Mouse (Mus musculus): ENCODE results near the gene Tpte. TPM values are rescaled to one million over a fixed set of nuclear protein-coding genes. Genes with fewer than 3 reads are reported as not detected.

The Tpte gene
- polyA plus RNA-seq, 1 experiment from 2014 or later: not detected

- Histone ChIP-seq H3K36me3 (ENCODE audit: control insufficient read depth, insufficient read depth, low read length) (no peaks in the 10 kb centered on the region), H3K27me3 (replicated peaks; ENCODE audit: control insufficient read depth, insufficient read depth, low read length) (no peaks in the 10 kb centered on the region)
- WGBS: 81% methylated on average over 4 of the region's 4 CpGs
Measured at GRCm38 (mm10) chr8:22400593-22400992, 117.4 kb downstream of the Tpte start.

GRCm38 (mm10) chr8:22403235-22403634, 120.0 kb downstream of the Tpte start:
- no peaks in the 10 kb centered on the region for H3K9me3 ChIP-seq (ENCODE audit: control insufficient read depth, low read length)
- WGBS: 87% methylated on average over 2 of the region's 2 CpGs
- no peak for ATAC-seq (ENCODE audit: low read depth)

More at GRCm38 (mm10) chr8:22400593-22400992, 117.4 kb downstream of the Tpte start:
- Histone ChIP-seq H3K4me3 (ENCODE audit: low read depth, low read length) (no peak overlapping the region), H3K4me2 (ENCODE audit: low read depth, low read length) (no peak overlapping the region), H3K9me3 (ENCODE audit: control insufficient read depth, low read length) (no peaks in the 10 kb centered on the region), H3K4me1 (ENCODE audit: control insufficient read depth, insufficient read depth, low read length) (peaks cover 5% of the 10 kb centered on the region; the same call in 1 of the 2 replicates), H3K27ac (replicated peaks; ENCODE audit: low read depth, low read length) (no peak overlapping the region), H3K9ac (ENCODE audit: low read depth, low read length) (no peak overlapping the region)
- no peak for ATAC-seq (ENCODE audit: low read depth)
- no peak for DNase-seq (ENCODE audit: low spot score)

GRCm38 (mm10) chr8:22405733-22406132, 122.5 kb downstream of the Tpte start:
- DNase-seq (ENCODE audit: low spot score): no peak
- ATAC-seq (ENCODE audit: low read depth): no peak
- H3K27me3 ChIP-seq (replicated peaks; ENCODE audit: control insufficient read depth, insufficient read depth, low read length): no peaks in the 10 kb centered on the region; the same call in 1 of the 2 replicates
- H3K9me3 ChIP-seq (ENCODE audit: control insufficient read depth, low read length): no peaks in the 10 kb centered on the region
- no peaks in the 10 kb centered on the region for H3K36me3 ChIP-seq (ENCODE audit: control insufficient read depth, insufficient read depth, low read length)
- no peak overlapping the region for H3K27ac ChIP-seq (replicated peaks; ENCODE audit: low read depth, low read length)
- no peak overlapping the region for H3K9ac ChIP-seq (ENCODE audit: low read depth, low read length)
- H3K4me2 ChIP-seq (ENCODE audit: low read depth, low read length): no peak overlapping the region
- H3K4me1 ChIP-seq (ENCODE audit: control insufficient read depth, insufficient read depth, low read length): peaks cover 4% of the 10 kb centered on the region; the same call in 1 of the 2 replicates
- 63% methylated on average over 6 of the region's 6 CpGs for WGBS
- H3K4me3 ChIP-seq (ENCODE audit: low read depth, low read length): no peak overlapping the region

More at GRCm38 (mm10) chr8:22403235-22403634, 120.0 kb downstream of the Tpte start:
- H3K27me3 ChIP-seq (replicated peaks; ENCODE audit: control insufficient read depth, insufficient read depth, low read length): no peaks in the 10 kb centered on the region; the same call in 1 of the 2 replicates
- H3K4me1 ChIP-seq (ENCODE audit: control insufficient read depth, insufficient read depth, low read length): no peaks in the 10 kb centered on the region; the same call in 1 of the 2 replicates
- no peak overlapping the region for H3K4me2 ChIP-seq (ENCODE audit: low read depth, low read length)
- no peak for DNase-seq (ENCODE audit: low spot score)
- H3K9ac ChIP-seq (ENCODE audit: low read depth, low read length): no peak overlapping the region
- H3K4me3 ChIP-seq (ENCODE audit: low read depth, low read length): no peak overlapping the region
- no peak overlapping the region for H3K27ac ChIP-seq (replicated peaks; ENCODE audit: low read depth, low read length)
- H3K36me3 ChIP-seq (ENCODE audit: control insufficient read depth, insufficient read depth, low read length): no peaks in the 10 kb centered on the region

GRCm38 (mm10) chr8:22410688-22411281, 127.5 kb downstream of the Tpte start:
- Histone ChIP-seq H3K27me3 (replicated peaks; ENCODE audit: control insufficient read depth, insufficient read depth, low read length) (no peaks in the 10 kb centered on the region; the same call in 1 of the 2 replicates), H3K4me1 (ENCODE audit: control insufficient read depth, insufficient read depth, low read length) (peaks cover 11% of the 10 kb centered on the region), H3K4me2 (ENCODE audit: low read depth, low read length) (peak overlapping the region; percentile 82), H3K9ac (ENCODE audit: low read depth, low read length) (peak overlapping the region; percentile 82), H3K36me3 (ENCODE audit: control insufficient read depth, insufficient read depth, low read length) (peaks cover 6% of the 10 kb centered on the region; the same call in 1 of the 2 replicates), H3K27ac (replicated peaks; ENCODE audit: low read depth, low read length) (peak overlapping the region; percentile 57; the same call in 1 of the 2 replicates), H3K9me3 (ENCODE audit: control insufficient read depth, low read length) (no peaks in the 10 kb centered on the region), H3K4me3 (ENCODE audit: low read depth, low read length) (peak overlapping the region; percentile 67)
- DNase-seq (ENCODE audit: low spot score) (no peak), ATAC-seq (ENCODE audit: low read depth) (peak; percentile 58)
- WGBS: 17% methylated on average over 16 of the region's 16 CpGs

GRCm38 (mm10) chr8:22411282-22411702, 128.1 kb downstream of the Tpte start, which contains the start of gene Mrps31:
Gene Mrps31, plus strand, starts transcription at chr8:22411361.
- peak within 1 kb of the TSS; percentile 82 for H3K4me2 ChIP-seq (ENCODE audit: low read depth, low read length)
- H3K4me1 ChIP-seq (ENCODE audit: control insufficient read depth, insufficient read depth, low read length): peaks cover 11% of the 10 kb centered on the region
- no peaks in the 10 kb centered on the region for H3K9me3 ChIP-seq (ENCODE audit: control insufficient read depth, low read length)
- peak within 1 kb of the TSS; percentile 67 for H3K4me3 ChIP-seq (ENCODE audit: low read depth, low read length)
- H3K36me3 ChIP-seq (ENCODE audit: control insufficient read depth, insufficient read depth, low read length): peaks cover 12% of the 10 kb centered on the region; the same call in 1 of the 2 replicates
- H3K9ac ChIP-seq (ENCODE audit: low read depth, low read length): peak within 1 kb of the TSS; percentile 82
- peak; percentile 97 for ATAC-seq (ENCODE audit: low read depth)
- H3K27ac ChIP-seq (replicated peaks; ENCODE audit: low read depth, low read length): peak within 1 kb of the TSS; percentile 57
- H3K27me3 ChIP-seq (replicated peaks; ENCODE audit: control insufficient read depth, insufficient read depth, low read length): no peaks in the 10 kb centered on the region; the same call in 1 of the 2 replicates
- WGBS: under 1% methylated on average over 25 of the region's 25 CpGs
- peak; percentile 95 for DNase-seq (ENCODE audit: low spot score)

- peaks cover 18% of the 10 kb centered on the region; the same call in 1 of the 2 replicates for H3K36me3 ChIP-seq (ENCODE audit: control insufficient read depth, insufficient read depth, low read length)
- peaks cover 11% of the 10 kb centered on the region for H3K4me1 ChIP-seq (ENCODE audit: control insufficient read depth, insufficient read depth, low read length)
- H3K9ac ChIP-seq (ENCODE audit: low read depth, low read length): peak overlapping the region; percentile 82
- WGBS: 18% methylated on average over 8 of the region's 8 CpGs
- no peaks in the 10 kb centered on the region for H3K9me3 ChIP-seq (ENCODE audit: control insufficient read depth, low read length)
- peak overlapping the region; percentile 82 for H3K4me2 ChIP-seq (ENCODE audit: low read depth, low read length)
- ATAC-seq (ENCODE audit: low read depth) (no peak), DNase-seq (ENCODE audit: low spot score) (no peak)
- no peak overlapping the region for H3K27ac ChIP-seq (replicated peaks; ENCODE audit: low read depth, low read length)
- peak overlapping the region; percentile 67 for H3K4me3 ChIP-seq (ENCODE audit: low read depth, low read length)
- H3K27me3 ChIP-seq (replicated peaks; ENCODE audit: control insufficient read depth, insufficient read depth, low read length): no peaks in the 10 kb centered on the region; the same call in 1 of the 2 replicates
Measured at GRCm38 (mm10) chr8:22411971-22412370, 128.7 kb downstream of the Tpte start.

Other genes starting within 250 kb of the Tpte start
- gene Atp7b, start 223.1 kb upstream of the Tpte start, polyA plus RNA-seq (2014; fragmentation: Nextera tagmentation; extraction: Ambion mirVana): 0.62 and 0.86 TPM in 2 replicates
- gene Alg11, start 222.7 kb upstream of the Tpte start, polyA plus RNA-seq (2014; fragmentation: Nextera tagmentation; extraction: Ambion mirVana): 19.3 and 22.4 TPM in 2 replicates
- gene Nek5, start 158.4 kb upstream of the Tpte start, polyA plus RNA-seq (2014; fragmentation: Nextera tagmentation; extraction: Ambion mirVana): 0.46 and 0.67 TPM in 2 replicates
- 4.1 and 5.8 TPM in 2 replicates for gene Nek3, start 117.0 kb upstream of the Tpte start, polyA plus RNA-seq (2014; fragmentation: Nextera tagmentation; extraction: Ambion mirVana)
- 35.6 and 43.4 TPM in 2 replicates for gene Ckap2, start 97.6 kb upstream of the Tpte start, polyA plus RNA-seq (2014; fragmentation: Nextera tagmentation; extraction: Ambion mirVana)
- 28.4 and 31.1 TPM in 2 replicates for gene Vps36, start 90.6 kb upstream of the Tpte start, polyA plus RNA-seq (2014; fragmentation: Nextera tagmentation; extraction: Ambion mirVana)
- gene Thsd1, start 56.1 kb upstream of the Tpte start, polyA plus RNA-seq (2014; fragmentation: Nextera tagmentation; extraction: Ambion mirVana): 11.2 and 13.1 TPM in 2 replicates
- gene Slc25a15, start 115.2 kb downstream of the Tpte start, polyA plus RNA-seq (2014; fragmentation: Nextera tagmentation; extraction: Ambion mirVana): 17.1 and 17.4 TPM in 2 replicates
- 35.1 and 35.9 TPM in 2 replicates for gene Mrps31, start 127.9 kb downstream of the Tpte start, polyA plus RNA-seq (2014; fragmentation: Nextera tagmentation; extraction: Ambion mirVana)

Measured in embryonic facial prominence, embryonic 14.5 days (tissue).